Mouse (Mus musculus): ENCODE measurements around the gene Grhl3.
A peak's percentile ranks its signal among the peaks of the same experiment; 100 is the strongest.
"Not testable (repeated sequence)": the region's sequence is repeated elsewhere in the genome, so short reads cannot be mapped to it uniquely, and the experiment has no call there.

Gene Grhl3

GRCm38 (mm10) chr4:135573251-135573808, at the start of gene Grhl3:
Gene Grhl3 (minus strand): TSS chr4:135573630.
- peak; percentile 67 to 76 for DNase-seq (ENCODE audit: low spot score in 2 of 2)

- no peak for DNase-seq (ENCODE audit: low spot score in 2 of 2)
These were observed 48.9 kb upstream of the Grhl3 start for GRCm38 (mm10) chr4:135622290-135622689.

- DNase-seq (ENCODE audit: low spot score in 2 of 2), result no peak
These were observed 47.0 kb upstream of the Grhl3 start for GRCm38 (mm10) chr4:135620461-135620860.

GRCm38 (mm10) chr4:135617783-135618470, 44.5 kb upstream of the Grhl3 start:
- DNase-seq (ENCODE audit: low spot score in 2 of 2), result no peak

GRCm38 (mm10) chr4:135617038-135617437, 43.6 kb upstream of the Grhl3 start:
- no peak for DNase-seq (ENCODE audit: low spot score in 2 of 2)

- DNase-seq (ENCODE audit: low spot score in 2 of 2), result not testable (repeated sequence)
These were observed 41.9 kb upstream of the Grhl3 start for GRCm38 (mm10) chr4:135615307-135615706.

- DNase-seq (ENCODE audit: low spot score in 2 of 2), result no peak
These were observed 36.6 kb upstream of the Grhl3 start for GRCm38 (mm10) chr4:135609986-135610385.

GRCm38 (mm10) chr4:135607979-135608885, 34.8 kb upstream of the Grhl3 start:
- DNase-seq (ENCODE audit: low spot score in 2 of 2), result no peak

GRCm38 (mm10) chr4:135606271-135606670, 32.8 kb upstream of the Grhl3 start:
- no peak for DNase-seq (ENCODE audit: low spot score in 2 of 2)

- DNase-seq (ENCODE audit: low spot score in 2 of 2), result no peak
These were observed 28.1 kb upstream of the Grhl3 start for GRCm38 (mm10) chr4:135601530-135601929.

- DNase-seq (ENCODE audit: low spot score in 2 of 2), result no peak
These were observed 26.2 kb upstream of the Grhl3 start for GRCm38 (mm10) chr4:135599497-135600182.

- DNase-seq (ENCODE audit: low spot score in 2 of 2), result peak in 1 of 2 experiments; percentile 41
These were observed 25.6 kb upstream of the Grhl3 start for GRCm38 (mm10) chr4:135598998-135599397.

- DNase-seq (ENCODE audit: low spot score in 2 of 2), result peak; percentile 53 to 84
These were observed 24.1 kb upstream of the Grhl3 start for GRCm38 (mm10) chr4:135597571-135597970.

- no peak for DNase-seq (ENCODE audit: low spot score in 2 of 2)
These were observed 22.5 kb upstream of the Grhl3 start for GRCm38 (mm10) chr4:135595943-135596342.

GRCm38 (mm10) chr4:135591610-135592304, 18.3 kb upstream of the Grhl3 start:
- no peak for DNase-seq (ENCODE audit: low spot score in 2 of 2)

- DNase-seq (ENCODE audit: low spot score in 2 of 2), result no peak
These were observed 17.7 kb upstream of the Grhl3 start for GRCm38 (mm10) chr4:135591086-135591485.

GRCm38 (mm10) chr4:135584838-135585237, 11.4 kb upstream of the Grhl3 start:
- DNase-seq (ENCODE audit: low spot score in 2 of 2), result no peak

GRCm38 (mm10) chr4:135581222-135581910, 7.9 kb upstream of the Grhl3 start:
- no peak for DNase-seq (ENCODE audit: low spot score in 2 of 2)

- no peak for DNase-seq (ENCODE audit: low spot score in 2 of 2)
These were observed 6.3 kb upstream of the Grhl3 start for GRCm38 (mm10) chr4:135579695-135580094.

- no peak for DNase-seq (ENCODE audit: low spot score in 2 of 2)
These were observed 5.1 kb upstream of the Grhl3 start for GRCm38 (mm10) chr4:135578490-135578889.

Data from urinary bladder, adult 18-20 months (tissue).